Mouse (Mus musculus) liver, adult (tissue): ENCODE results near the gene Gpha2.
A peak's percentile ranks its signal among the peaks of the same experiment; 100 is the strongest.

Experiments used
- GATA4 ChIP-seq: IDR thresholded peaks from 2 replicates; pipeline ENCODE4 v1.6.1; 2014; ENCODE audit warnings: mild to moderate bottlenecking, low read length; ENCODE audit not compliant: insufficient replicate concordance

Gpha2 gene

GRCm38 (mm10) chr19:6236842-6237241 lies 10.7 kb downstream of the Gpha2 start:
- no peak for TF ChIP-seq GATA4

GRCm38 (mm10) chr19:6238740-6239139 lies 12.6 kb downstream of the Gpha2 start:
- no peak for TF ChIP-seq GATA4

- no peak for TF ChIP-seq GATA4
These were observed 14.0 kb downstream of the Gpha2 start for GRCm38 (mm10) chr19:6240136-6240535.

GRCm38 (mm10) chr19:6240725-6241124 lies 14.5 kb downstream of the Gpha2 start:
- TF ChIP-seq GATA4 = no peak

GRCm38 (mm10) chr19:6241274-6242107 lies 15.3 kb downstream of the Gpha2 start, which contains the start of gene Atg2a:
Gene Atg2a, plus strand, starts transcription at chr19:6241668.
- peak; percentile 31; the same call in 1 of the 2 replicates for TF ChIP-seq GATA4

- no peak for TF ChIP-seq GATA4
These were observed 16.1 kb downstream of the Gpha2 start for GRCm38 (mm10) chr19:6242281-6242680.

GRCm38 (mm10) chr19:6243226-6243625 lies 17.0 kb downstream of the Gpha2 start:
- no peak for TF ChIP-seq GATA4

- no peak for TF ChIP-seq GATA4
These were observed 19.6 kb downstream of the Gpha2 start for GRCm38 (mm10) chr19:6245806-6246205.

- TF ChIP-seq GATA4 = no peak
These were observed 21.5 kb downstream of the Gpha2 start for GRCm38 (mm10) chr19:6247526-6248300.

GRCm38 (mm10) chr19:6253021-6253420 lies 26.8 kb downstream of the Gpha2 start:
- no peak for TF ChIP-seq GATA4

- no peak for TF ChIP-seq GATA4
These were observed 34.2 kb downstream of the Gpha2 start for GRCm38 (mm10) chr19:6260428-6260827.

- TF ChIP-seq GATA4 = no peak
These were observed 34.8 kb downstream of the Gpha2 start for GRCm38 (mm10) chr19:6260946-6261345.

GRCm38 (mm10) chr19:6261379-6261778 lies 35.2 kb downstream of the Gpha2 start:
- TF ChIP-seq GATA4 = no peak

- no peak for TF ChIP-seq GATA4
These were observed 36.0 kb downstream of the Gpha2 start for GRCm38 (mm10) chr19:6262222-6262621.

- no peak for TF ChIP-seq GATA4
These were observed 36.8 kb downstream of the Gpha2 start for GRCm38 (mm10) chr19:6262839-6263433.

- TF ChIP-seq GATA4 = peak; percentile 15; the same call in 1 of the 2 replicates
These were observed 38.0 kb downstream of the Gpha2 start for GRCm38 (mm10) chr19:6264200-6264599.
